Mouse (Mus musculus): Measurements from ENCODE around the gene Gm11992. TPM values are rescaled to one million over a fixed set of nuclear protein-coding genes. Genes with fewer than 3 reads are reported as not detected.

Gene Gm11992
- not detected for polyA plus RNA-seq (2017; shearing (Covaris generic))

GRCm38 (mm10) chr11:9048011-9048702, at the start of gene Gm11992:
Gene Gm11992, plus strand, starts transcription at chr11:9048594.

GRCm38 (mm10) chr11:9010853-9011339, 37.5 kb upstream of the Gm11992 start, which contains the start of gene Hus1:
Gene Hus1, minus strand, starts transcription at chr11:9011191.

GRCm38 (mm10) chr11:9048703-9049060, 288 bp downstream of the Gm11992 start, which contains the start of gene Sun3:
Gene Sun3, minus strand, starts transcription at chr11:9048991.

GRCm38 (mm10) chr11:9118050-9118420, 69.6 kb downstream of the Gm11992 start, which contains the start of gene Upp1:
Gene Upp1, plus strand, starts transcription at chr11:9118103.

Other genes with a start within 250 kb of the Gm11992 start
- not detected for gene Pkd1l1, start 75.3 kb upstream of the Gm11992 start, polyA plus RNA-seq (2017; shearing (Covaris generic))
- gene Hus1, start 37.4 kb upstream of the Gm11992 start, polyA plus RNA-seq (2017; shearing (Covaris generic)): 6.7 TPM
- gene Sun3, start 397 bp downstream of the Gm11992 start, polyA plus RNA-seq (2017; shearing (Covaris generic)): not detected
- not detected for gene Upp1, start 69.5 kb downstream of the Gm11992 start, polyA plus RNA-seq (2017; shearing (Covaris generic))
- gene Abca13, start 143.3 kb downstream of the Gm11992 start, polyA plus RNA-seq (2017; shearing (Covaris generic)): 0.05 TPM